Mouse (Mus musculus) urinary bladder, postnatal 25 days (tissue): ENCODE results near the gene Kif6.
A peak's percentile ranks its signal among the peaks of the same experiment; 100 is the strongest.

ENCODE experiments used
- DNase-seq: peaks from one replicate; pipeline ENCODE4 v3.0.0; 2022; ENCODE audit warnings: low spot score

The Kif6 gene

GRCm38 (mm10) chr17:49614577-49615235 lies at the start of gene Kif6:
Gene Kif6, plus strand, starts transcription at chr17:49615136.
- DNase-seq = peak; percentile 71

GRCm38 (mm10) chr17:49568717-49569116 lies 46.2 kb upstream of the Kif6 start:
- DNase-seq = no peak

- DNase-seq = no peak
Observed at GRCm38 (mm10) chr17:49577321-49577720, 37.6 kb upstream of the Kif6 start.

- no peak for DNase-seq
Observed at GRCm38 (mm10) chr17:49582471-49582870, 32.5 kb upstream of the Kif6 start.

- no peak for DNase-seq
Observed at GRCm38 (mm10) chr17:49590051-49590450, 24.9 kb upstream of the Kif6 start.

- no peak for DNase-seq
Observed at GRCm38 (mm10) chr17:49605397-49605796, 9.5 kb upstream of the Kif6 start.

GRCm38 (mm10) chr17:49607351-49608027 lies 7.4 kb upstream of the Kif6 start:
- DNase-seq = no peak

GRCm38 (mm10) chr17:49610296-49610695 lies 4.6 kb upstream of the Kif6 start:
- DNase-seq = no peak

- no peak for DNase-seq
Observed at GRCm38 (mm10) chr17:49615241-49615651, 310 bp downstream of the Kif6 start.

GRCm38 (mm10) chr17:49624572-49624971 lies 9.6 kb downstream of the Kif6 start:
- DNase-seq = no peak

GRCm38 (mm10) chr17:49627011-49627794 lies 12.3 kb downstream of the Kif6 start:
- no peak for DNase-seq

GRCm38 (mm10) chr17:49628875-49629274 lies 13.9 kb downstream of the Kif6 start:
- no peak for DNase-seq

GRCm38 (mm10) chr17:49633041-49633440 lies 18.1 kb downstream of the Kif6 start:
- no peak for DNase-seq

GRCm38 (mm10) chr17:49641903-49642302 lies 27.0 kb downstream of the Kif6 start:
- no peak for DNase-seq

- no peak for DNase-seq
Observed at GRCm38 (mm10) chr17:49642336-49642735, 27.4 kb downstream of the Kif6 start.

GRCm38 (mm10) chr17:49642889-49643490 lies 28.1 kb downstream of the Kif6 start:
- no peak for DNase-seq

- DNase-seq = no peak
Observed at GRCm38 (mm10) chr17:49646267-49646666, 31.3 kb downstream of the Kif6 start.

- DNase-seq = no peak
Observed at GRCm38 (mm10) chr17:49648970-49649369, 34.0 kb downstream of the Kif6 start.

- DNase-seq = no peak
Observed at GRCm38 (mm10) chr17:49649394-49649793, 34.5 kb downstream of the Kif6 start.

GRCm38 (mm10) chr17:49650366-49650765 lies 35.4 kb downstream of the Kif6 start:
- no peak for DNase-seq

- DNase-seq = no peak
Observed at GRCm38 (mm10) chr17:49652357-49652756, 37.4 kb downstream of the Kif6 start.

- DNase-seq = no peak
Observed at GRCm38 (mm10) chr17:49652800-49653199, 37.9 kb downstream of the Kif6 start.

GRCm38 (mm10) chr17:49661626-49662025 lies 46.7 kb downstream of the Kif6 start:
- no peak for DNase-seq
